Mouse (Mus musculus): ENCODE measurements around the gene Yju2.
A peak's percentile ranks its signal among the peaks of the same experiment; 100 is the strongest.

Yju2 gene

DNA sequence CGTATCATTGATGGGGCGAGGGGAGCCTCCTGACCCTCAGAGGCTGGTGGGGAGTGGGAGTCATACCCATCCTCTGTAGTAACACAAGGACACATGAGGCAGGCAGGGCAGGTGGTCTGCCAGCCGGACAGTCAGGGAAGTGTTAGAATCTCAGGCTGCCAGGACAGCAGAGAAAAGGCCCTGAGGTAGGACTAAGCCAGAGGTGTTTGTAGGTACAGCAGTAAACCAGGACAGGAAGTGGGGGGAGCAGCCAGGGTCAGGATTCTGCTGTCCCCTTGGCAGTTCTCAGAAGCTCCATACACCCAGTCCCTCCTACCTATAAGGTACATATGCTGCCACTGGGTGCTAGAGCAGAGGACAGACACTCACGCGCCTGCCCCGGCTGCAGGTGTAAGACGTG lies 2.7 kb downstream of the Yju2 start:
- DNase-seq: no peak

DNA sequence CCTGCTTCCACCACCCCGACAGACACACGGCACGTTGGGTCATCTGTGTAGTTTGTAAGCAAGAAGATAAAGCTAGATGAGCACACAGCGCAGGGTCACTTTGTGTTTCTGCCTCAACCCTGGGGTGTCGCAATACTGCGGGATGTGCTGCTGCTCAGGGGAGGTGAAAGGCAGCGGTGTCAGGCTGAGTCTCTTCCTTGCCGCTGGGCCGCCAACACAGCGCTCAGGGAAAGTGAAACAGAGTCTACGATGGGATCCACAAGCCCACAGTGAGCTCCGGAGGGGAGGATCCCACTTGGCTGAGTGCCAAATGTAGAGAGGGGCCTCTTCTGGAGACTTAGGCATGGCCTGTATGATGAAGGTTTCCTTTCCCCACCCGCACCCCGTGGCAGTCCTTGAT lies 4.3 kb downstream of the Yju2 start:
- no peak for DNase-seq

DNA sequence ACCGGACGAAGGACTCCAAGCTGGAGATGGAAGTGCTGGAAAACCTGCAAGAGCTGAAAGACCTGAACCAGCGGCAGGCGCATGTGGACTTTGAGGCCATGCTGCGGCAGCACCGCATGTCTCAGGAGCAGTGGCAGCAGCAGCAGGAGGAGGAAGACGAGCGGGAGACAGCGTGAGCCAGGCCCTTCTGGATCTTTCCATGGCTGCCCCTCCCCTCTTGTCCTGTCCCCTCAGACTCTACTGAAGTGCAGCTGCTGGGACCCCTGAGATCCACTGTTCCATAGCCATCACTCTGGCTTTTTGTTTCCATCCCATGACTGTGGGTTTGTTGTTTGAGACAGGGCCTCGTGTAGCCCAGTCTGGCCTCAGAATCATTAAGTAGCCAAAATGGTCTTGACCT lies 5.6 kb downstream of the Yju2 start:
- DNase-seq: no peak

DNA sequence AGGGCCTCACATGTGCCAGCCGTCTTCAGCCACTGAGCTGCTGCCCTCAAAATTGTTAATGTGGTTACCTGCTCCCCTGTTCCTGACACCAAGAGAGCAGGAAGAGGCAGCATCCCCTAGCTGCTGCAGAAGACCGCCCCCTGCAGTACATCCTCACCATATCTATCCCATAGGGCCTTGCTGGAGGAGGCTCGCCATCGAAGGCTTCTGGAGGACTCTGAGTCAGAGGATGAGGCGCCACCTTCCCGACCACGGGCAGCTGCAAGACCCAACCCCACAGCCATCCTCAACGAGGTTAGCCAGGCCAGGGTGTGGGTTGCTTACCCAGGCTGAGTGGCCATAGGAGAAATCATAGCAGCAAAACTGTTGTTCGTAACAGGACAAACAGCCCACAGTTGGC lies 6.1 kb downstream of the Yju2 start:
- DNase-seq: no peak

DNA sequence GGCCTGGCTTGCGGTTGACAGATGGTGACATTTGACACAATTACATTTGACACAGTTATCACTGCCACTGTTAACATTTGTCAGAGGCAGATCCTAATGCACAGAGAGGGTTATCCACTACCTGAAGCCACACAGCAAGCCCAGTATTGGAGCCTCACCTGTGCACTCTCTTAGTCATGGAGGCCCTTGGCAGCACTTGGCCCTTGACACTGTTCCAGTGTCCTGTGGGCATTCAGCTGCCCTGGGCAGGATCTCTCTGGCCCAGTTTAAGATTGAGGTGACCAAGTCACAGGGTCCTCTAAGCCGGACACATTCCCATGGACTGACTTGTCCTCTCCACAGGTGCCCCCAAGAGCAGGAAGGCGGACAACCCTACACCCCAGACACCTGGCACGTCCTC lies 8.3 kb downstream of the Yju2 start:
- no peak for DNase-seq

DNA sequence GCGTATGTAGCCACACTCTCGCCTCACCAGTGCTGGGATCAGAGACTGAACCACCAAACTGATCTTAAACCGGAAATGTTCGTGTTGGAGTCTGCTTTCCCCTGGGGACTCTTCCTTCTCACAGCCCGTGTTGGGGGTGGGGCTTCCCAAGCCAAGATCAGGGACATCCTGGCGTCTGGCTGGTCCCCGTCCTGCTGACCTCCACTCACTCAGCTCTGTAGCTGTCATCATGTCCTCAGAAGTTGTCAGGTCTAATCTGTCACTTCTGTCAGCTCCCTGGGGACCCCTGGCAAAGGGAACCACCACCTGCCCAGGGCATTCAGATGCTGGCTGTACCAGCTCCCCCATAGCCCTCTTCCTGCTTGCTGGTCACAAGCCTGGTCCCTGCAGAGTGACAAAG lies 9.3 kb downstream of the Yju2 start:
- no peak for DNase-seq

DNA sequence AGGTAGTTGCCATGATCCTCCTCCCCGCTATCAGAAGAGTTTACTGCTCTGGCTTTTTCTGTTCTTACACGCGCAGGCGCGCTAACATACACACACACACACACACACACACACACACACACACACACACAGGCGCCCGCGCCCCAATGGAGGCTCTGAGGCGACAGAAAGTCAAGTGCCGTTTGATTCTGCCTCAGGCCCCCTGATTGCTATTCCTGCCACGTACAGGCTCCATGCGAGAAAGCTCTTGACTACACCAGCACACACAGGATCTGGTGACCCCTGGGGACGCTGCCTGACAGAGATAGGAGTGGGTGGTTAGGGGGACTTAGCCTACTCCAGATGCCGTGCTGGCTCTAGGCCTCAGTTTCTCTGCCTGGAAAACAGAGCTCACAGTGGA lies 10.7 kb downstream of the Yju2 start:
- DNase-seq: no peak

DNA sequence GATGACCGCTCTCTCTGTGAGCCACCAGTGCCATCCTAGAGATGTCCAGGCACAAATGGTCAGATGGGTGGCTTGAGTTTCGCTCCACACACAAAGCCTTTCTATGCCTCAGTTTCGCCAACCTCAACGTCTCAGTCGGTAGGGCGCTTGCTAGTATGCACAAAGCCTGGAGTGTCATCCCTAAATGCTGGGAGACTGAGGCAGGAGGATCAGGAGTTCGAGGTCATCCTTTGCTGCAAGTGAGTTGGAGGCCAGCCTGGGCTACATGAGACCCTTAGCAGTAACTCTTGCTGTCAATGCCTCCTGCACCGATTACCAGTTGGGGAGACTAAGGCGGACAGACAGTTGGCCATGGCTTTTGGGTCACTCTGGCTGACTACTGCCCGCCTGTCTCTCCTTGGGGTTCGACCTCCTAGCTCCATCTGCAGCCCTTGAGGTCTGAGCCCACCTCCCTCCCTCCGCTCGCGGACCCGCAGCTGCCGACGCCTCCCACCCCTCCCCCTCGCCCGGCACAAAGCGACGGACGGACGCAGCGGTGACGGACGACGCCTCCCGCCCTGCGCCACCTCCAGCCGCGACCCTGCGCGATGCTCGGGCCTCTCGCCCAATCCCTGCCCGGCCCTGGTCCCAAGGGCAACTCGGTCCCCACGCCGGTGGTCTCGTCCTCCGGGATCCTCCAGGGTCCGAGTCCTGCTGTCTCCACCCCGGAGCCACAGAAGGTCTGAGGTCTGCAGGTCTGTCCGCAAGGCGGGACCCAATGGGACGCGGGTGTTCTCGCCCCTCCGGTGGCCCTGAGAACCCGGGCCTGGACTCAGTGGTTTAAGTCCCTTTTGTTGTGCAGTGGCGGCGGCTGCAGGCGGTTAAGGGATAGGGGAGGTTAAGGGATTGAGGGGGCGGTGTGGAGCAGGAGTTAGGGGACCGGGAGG lies 11.3 kb downstream of the Yju2 start, which contains the start of gene Shd:
TSS of gene Shd (plus strand) at position 502 of the 926 bp plus-strand sequence.
- DNase-seq: no peak

DNA sequence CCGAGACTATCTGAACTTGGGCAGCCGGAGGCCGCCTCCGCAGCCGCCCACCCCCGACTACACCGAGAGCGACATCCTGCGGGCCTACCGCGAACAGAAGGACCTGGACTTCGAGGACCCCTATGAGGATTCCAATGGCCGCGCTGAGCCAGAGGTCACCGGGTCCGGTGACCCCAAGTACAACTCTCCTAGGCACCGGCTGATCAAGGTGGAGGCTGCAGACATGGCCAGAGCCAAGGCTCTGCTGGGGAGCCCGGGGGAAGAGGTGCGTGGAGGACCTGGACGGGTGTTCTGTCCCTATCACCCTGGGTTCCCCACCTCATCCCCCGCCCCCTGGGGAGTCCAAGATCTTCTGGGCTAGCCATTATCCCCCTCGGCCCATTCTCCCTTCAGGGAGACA lies 12.6 kb downstream of the Yju2 start:
- no peak for DNase-seq

DNA sequence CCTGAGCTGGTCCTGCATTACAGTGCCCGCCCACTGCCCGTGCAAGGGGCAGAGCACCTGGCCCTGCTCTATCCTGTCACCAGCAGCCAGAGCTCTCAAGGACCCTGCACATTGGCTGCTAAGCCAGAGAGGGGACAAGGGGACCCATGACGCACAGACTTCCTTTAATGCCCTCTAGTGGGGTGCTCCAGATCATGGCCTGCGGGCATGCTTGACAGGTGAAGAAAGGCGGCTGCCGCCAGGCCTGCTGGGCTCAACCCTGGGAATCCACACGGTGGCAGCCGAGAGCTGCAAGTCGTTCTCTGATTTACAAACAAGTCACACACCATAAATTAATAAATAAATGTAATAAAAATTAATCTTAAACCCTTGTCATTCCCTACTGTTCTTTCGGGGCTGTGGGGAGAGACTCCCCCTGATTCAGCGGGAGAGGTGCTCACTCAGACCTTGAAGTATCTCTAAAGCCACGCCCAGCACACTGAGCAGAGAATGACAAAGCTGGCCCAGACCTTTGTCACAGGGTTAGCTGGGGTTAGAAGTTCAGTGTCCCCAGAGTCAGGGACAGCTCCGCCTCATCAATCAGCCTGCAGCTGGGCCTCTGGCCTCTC lies 17.5 kb downstream of the Yju2 start:
- peak; percentile 83 for DNase-seq

DNA sequence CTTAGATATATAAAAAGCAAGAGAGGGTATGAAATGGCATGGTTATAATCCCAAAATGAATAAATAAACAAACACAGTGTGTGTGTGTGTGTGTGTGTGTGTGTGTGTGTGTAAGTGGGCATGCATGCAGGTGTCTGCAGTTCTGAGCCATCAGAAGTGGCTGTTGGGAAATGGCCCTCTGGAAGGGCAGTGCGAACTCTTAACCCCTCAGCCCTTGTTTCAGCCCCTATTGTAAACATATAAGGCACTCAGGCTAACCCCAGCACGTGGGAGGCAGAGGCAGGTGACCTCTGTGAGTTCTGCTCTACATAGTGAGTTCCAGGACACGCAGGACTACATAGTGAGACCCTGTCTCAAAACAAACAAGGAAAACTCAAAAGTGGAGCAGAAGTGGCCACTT lies 18.4 kb downstream of the Yju2 start:
- DNase-seq: no peak

DNA sequence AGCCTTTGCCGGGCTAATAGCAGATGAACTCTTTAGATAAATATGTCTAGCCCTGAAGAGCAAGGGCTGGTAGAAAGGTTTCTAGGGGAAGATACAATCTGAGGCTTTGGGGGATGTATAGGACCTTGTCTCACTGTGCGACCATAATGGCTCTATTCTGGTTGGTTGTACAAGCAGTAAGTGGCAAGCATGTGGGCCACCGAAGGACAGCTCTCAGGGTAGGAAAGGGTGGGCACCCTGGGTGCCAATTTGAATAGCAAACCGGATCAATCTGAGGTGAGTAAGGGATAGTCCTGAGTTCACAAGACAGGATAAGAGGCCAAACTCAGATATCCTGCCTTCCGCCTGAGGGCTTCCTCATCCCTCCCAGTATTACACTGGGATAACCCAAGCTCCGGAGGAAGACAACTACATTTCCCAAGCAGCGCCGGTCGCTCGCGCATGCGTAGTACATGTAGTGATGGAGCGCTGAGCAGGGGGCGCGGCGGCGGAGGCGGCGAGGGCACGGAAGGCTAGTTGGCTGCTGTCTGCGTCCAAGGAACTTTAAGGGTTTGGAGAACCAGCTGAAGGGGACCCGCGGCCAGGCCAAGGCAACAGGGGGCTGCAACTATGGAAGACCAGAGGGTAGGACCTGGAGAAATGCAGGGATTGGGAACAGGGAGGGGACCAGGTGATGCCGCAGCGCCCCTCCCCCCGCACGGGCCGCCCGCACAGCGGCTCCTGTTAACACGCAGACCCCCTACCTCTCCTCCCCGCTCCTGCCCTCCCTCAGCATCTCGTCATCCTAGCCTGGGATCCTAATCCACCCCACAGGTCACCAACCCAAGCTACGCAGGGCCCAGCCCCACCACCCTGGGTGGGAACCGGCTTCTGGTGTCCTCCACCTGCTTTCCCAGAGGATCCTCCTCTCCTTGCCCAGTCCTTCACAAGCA lies 27.4 kb downstream of the Yju2 start, which contains the start of gene Fsd1:
TSS of gene Fsd1 (plus strand) at position 480 of the 932 bp plus-strand sequence.
- DNase-seq: peak; percentile 44

DNA sequence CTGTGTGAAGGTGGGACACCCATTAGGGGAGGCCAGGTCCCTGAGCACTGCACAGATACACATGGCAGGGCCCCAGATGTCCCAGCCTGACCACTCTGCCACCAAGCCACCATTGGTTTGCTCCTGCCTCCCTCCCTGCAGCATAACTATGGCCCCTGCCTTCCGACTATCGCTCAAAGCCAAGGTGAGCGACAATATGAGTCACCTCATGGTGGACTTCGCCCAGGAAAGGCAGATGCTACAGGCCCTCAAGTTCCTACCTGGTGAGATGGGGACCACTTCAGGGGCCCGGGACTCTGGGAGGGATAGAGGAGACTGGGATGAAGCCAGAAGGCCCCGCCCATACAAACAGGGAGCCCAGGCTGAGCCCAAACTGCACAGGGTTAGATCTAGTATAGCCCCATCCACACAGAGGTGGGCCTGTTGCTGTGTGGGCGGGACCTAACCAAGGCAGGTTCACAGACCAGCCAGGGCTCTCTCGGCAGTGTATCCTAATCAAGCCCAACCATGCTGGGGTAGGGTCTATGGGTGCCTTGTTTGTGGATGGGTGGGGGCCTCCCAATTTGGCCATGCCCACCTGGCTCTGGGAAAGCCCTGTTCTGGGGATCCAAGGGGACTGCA lies 31.5 kb downstream of the Yju2 start:
- DNase-seq: no peak

DNA sequence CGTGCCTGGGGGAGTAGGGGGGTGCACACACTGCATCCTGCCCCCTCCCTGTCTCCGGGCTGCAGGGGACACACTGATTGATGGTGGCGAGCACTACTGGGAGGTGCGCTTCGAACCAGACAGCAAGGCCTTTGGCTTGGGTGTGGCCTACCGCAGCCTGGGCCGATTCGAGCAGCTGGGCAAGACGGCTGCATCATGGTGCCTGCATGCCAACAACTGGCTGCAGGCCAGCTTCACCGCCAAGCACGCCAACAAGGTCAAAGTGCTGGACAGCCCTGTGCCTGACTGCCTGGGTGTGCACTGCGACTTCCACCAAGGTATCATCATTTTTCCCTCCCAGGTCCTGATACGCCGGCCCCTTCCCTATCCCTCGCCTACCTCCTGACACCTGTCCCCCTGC lies 37.1 kb downstream of the Yju2 start:
- no peak for DNase-seq

DNA sequence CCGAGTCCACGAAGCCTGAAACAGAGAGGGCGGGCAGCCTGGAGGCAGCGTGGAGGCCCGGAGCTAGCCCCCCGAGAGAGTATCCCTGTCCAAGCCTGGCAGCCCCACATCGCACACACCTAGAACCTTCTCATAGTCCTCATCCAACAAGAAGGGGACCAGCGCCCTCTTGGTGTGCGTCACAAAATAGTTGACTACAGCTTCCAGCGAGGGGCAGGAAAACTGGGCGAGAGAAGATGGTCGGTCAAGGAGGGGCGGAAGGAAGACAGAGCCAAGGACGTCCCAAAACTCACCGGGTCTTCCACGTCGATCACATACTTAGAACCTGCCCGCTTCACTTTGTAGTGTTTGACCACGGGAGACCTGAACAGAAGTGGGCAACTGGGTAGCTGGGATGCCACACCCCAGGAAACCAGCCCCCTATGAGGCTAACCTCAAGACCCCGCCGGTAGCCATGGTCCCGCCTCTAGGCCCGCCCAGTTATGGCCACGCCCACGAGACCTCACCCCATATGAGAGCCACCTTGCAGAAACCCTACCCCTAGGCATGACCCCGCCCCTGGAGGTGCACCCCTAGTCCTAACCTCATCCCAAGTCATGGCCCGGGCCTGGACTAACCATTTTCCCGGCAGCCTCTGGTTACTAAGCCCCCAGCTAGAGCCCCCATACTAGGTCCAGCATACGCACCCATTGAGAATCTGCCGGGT lies 41.0 kb downstream of the Yju2 start:
- DNase-seq: no peak

DNA sequence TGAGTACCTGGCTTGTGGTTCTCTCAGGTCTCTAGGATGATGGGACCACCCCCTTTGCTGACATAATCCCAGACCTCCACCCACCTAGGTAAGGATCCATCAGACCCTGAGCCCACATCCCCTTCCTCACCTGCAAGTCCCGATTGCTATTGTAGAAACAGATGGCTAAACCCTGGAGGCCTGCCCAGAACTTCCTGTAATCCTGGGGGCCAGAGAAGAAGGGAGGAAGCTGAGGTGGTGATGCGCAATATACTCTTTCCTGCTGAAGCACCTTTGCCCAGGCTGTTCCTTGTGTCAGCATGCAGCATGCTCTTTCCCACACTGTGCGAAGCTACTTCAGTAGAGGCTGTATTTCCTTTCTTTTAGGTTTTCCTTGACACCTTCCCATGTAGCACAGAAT lies 44.1 kb downstream of the Yju2 start:
- no peak for DNase-seq

DNA sequence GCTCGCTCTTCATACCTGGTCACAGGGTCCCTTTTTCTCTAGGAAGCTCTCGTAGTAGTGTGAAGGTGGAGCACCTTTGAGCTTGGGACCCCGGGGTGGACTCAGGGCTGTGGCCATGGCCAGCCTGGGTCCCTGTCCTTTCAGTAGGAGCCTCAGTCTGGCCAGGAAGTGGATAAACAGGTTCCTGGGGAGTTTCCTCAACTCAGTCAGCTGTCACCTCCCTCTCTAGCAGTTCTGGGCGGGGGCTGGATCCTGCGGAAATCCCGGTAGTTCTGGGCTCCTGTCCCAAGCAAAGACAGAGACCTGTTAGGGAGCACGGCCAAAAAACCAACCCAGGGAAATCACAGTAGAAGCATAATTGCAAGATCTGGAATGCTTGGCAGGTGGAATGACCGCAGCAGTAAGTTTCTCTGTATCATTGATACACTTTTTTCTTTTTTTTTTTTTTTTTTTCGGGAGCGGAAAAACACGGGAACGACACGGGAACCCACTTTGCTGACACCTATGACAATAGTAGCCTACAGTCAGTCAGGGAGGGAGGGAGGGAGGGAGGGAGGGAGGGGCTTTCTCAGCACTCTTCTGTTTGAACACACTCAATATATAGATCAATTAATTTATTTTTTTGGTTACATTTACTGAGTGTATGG lies 46.6 kb downstream of the Yju2 start, which contains the start of the genes Stap2 and Mpnd:
TSS of gene Stap2 (minus strand) at position 170 of the 647 bp plus-strand sequence.
TSS of gene Mpnd (plus strand) at position 297 of the 647 bp plus-strand sequence.
- peak; percentile 68 for DNase-seq

DNA sequence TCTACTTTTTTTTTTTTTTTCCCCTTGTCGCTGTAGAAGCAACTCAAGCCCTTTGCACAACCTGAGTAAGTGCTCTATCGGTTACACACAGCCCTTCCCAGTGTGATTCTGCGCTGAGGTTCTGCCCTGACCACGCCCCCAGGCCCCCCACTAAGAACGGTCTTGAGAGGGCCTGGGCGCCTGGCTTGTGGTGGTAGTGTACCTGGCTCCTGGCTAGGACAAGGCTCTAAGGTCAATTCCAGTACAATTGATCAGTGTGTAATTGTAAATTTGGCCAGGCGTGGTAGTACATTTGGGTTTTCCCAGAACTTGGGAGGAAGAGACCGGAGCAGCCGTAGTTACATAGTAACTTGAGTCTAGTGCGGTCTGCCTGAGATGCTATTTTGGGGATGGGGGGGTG lies 48.1 kb downstream of the Yju2 start:
- no peak for DNase-seq

DNA sequence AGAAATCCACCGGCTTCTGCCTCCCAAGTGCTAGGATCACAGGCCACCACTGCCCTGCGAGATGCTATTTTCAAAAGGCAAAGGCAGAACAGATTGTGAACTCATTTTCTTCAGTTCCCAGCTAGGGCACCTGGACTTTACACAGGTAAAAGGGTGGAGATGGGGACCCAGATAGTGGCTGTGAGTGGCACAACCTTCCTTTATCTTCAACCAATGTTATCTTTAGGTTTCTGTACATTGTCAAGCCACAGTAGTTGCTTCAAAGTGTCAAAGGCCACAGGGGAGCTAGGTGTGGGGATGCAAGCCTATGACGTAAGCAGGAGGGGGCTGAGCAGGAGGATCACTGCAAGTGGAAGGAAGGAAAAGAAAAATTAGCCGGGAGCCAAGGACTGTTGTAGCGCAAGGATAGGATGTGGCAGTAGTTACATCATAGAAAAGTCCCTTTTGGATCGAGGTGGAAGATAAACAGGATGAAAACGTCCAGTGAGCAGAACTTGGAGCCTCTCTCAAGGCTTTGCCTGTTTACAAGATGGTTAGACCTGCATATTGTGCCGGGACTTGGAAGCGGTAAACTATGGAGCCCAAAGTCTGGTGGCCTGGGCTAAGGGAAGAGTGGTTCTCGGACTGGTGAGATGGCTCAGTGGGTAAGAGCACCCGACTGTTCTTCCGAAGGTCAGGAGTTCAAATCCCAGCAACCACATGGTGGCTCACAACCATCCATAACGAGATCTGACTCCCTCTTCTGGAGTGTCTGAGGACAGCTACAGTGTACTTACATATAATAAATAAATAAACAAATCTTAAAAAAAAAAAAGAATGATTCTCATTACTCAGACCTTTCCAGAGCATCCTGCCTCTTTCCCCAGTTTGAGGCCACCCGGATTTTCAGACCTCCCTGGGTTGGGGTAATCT lies 48.8 kb downstream of the Yju2 start:
- no peak for DNase-seq

All from lung, postnatal 14 days (tissue).